Mouse (Mus musculus): ENCODE measurements at regions not wholly inside any gene's neighbourhood (a gene's known extent, or its start where the extent isn't known, plus 50 kb on each side); places are given as distances from the start of the nearest gene placed in this dataset.

- DNase-seq (ENCODE audit: low spot score) (no peak), ATAC-seq (no peak)
- 93% methylated on average over 10 of the region's 10 CpGs for WGBS
- H3K4me3 ChIP-seq (ENCODE audit: low read depth, low read length), result no peak overlapping the region
- H3K9ac ChIP-seq (ENCODE audit: low read length), result no peak overlapping the region
- no peaks in the 10 kb centered on the region for H3K9me3 ChIP-seq (replicated peaks; ENCODE audit: control insufficient read depth, low read length)
- no peaks in the 10 kb centered on the region for H3K36me3 ChIP-seq (ENCODE audit: control insufficient read depth, insufficient read depth, low read length)
- H3K27ac ChIP-seq (ENCODE audit: low read depth, low read length), result no peak overlapping the region
- no peaks in the 10 kb centered on the region for H3K4me1 ChIP-seq (ENCODE audit: control insufficient read depth, insufficient read depth, low read length)
- H3K4me2 ChIP-seq (ENCODE audit: low read length), result no peak overlapping the region
- H3K27me3 ChIP-seq (replicated peaks; ENCODE audit: control insufficient read depth, insufficient read depth, low read length), result no peaks in the 10 kb centered on the region
These were observed 1143.8 kb downstream of the 4930447A16Rik start for GRCm38 (mm10) chr15:38569011-38569640.

- DNase-seq (ENCODE audit: low spot score) (no peak), ATAC-seq (no peak)
- Histone ChIP-seq H3K9ac (ENCODE audit: low read length) (no peak overlapping the region), H3K4me3 (ENCODE audit: low read depth, low read length) (no peak overlapping the region), H3K27ac (ENCODE audit: low read depth, low read length) (no peak overlapping the region), H3K36me3 (ENCODE audit: control insufficient read depth, insufficient read depth, low read length) (no peaks in the 10 kb centered on the region), H3K9me3 (replicated peaks; ENCODE audit: control insufficient read depth, low read length) (no peaks in the 10 kb centered on the region), H3K4me2 (ENCODE audit: low read length) (no peak overlapping the region), H3K27me3 (replicated peaks; ENCODE audit: control insufficient read depth, insufficient read depth, low read length) (no peaks in the 10 kb centered on the region), H3K4me1 (ENCODE audit: control insufficient read depth, insufficient read depth, low read length) (no peaks in the 10 kb centered on the region)
- 88% methylated on average over 8 of the region's 8 CpGs for WGBS
These were observed 1144.8 kb downstream of the 4930447A16Rik start for GRCm38 (mm10) chr15:38570144-38570543.

- 69% methylated on average over 8 of the region's 8 CpGs for WGBS
- Histone ChIP-seq H3K4me2 (ENCODE audit: low read length) (no peak overlapping the region), H3K4me1 (ENCODE audit: control insufficient read depth, insufficient read depth, low read length) (no peaks in the 10 kb centered on the region), H3K27me3 (replicated peaks; ENCODE audit: control insufficient read depth, insufficient read depth, low read length) (no peaks in the 10 kb centered on the region), H3K4me3 (ENCODE audit: low read depth, low read length) (no peak overlapping the region), H3K27ac (ENCODE audit: low read depth, low read length) (no peak overlapping the region), H3K9me3 (replicated peaks; ENCODE audit: control insufficient read depth, low read length) (no peaks in the 10 kb centered on the region), H3K9ac (ENCODE audit: low read length) (no peak overlapping the region), H3K36me3 (ENCODE audit: control insufficient read depth, insufficient read depth, low read length) (no peaks in the 10 kb centered on the region)
- DNase-seq (ENCODE audit: low spot score) (no peak), ATAC-seq (no peak)
These were observed 1145.4 kb downstream of the 4930447A16Rik start for GRCm38 (mm10) chr15:38570735-38571134.

- 85% methylated on average over 4 of the region's 4 CpGs for WGBS
- no peak for ATAC-seq
- H3K4me2 ChIP-seq (ENCODE audit: low read length), result no peak overlapping the region
These were observed 1147.3 kb downstream of the 4930447A16Rik start for GRCm38 (mm10) chr15:38572652-38573051.

GRCm38 (mm10) chr15:38574447-38574846 lies 1149.1 kb downstream of the 4930447A16Rik start:
- Histone ChIP-seq H3K4me2 (ENCODE audit: low read length) (no peak overlapping the region), H3K36me3 (ENCODE audit: control insufficient read depth, insufficient read depth, low read length) (no peaks in the 10 kb centered on the region), H3K9ac (ENCODE audit: low read length) (no peak overlapping the region), H3K27me3 (replicated peaks; ENCODE audit: control insufficient read depth, insufficient read depth, low read length) (no peaks in the 10 kb centered on the region), H3K9me3 (replicated peaks; ENCODE audit: control insufficient read depth, low read length) (no peaks in the 10 kb centered on the region), H3K4me3 (ENCODE audit: low read depth, low read length) (no peak overlapping the region), H3K27ac (ENCODE audit: low read depth, low read length) (no peak overlapping the region), H3K4me1 (ENCODE audit: control insufficient read depth, insufficient read depth, low read length) (no peaks in the 10 kb centered on the region)
- DNase-seq (ENCODE audit: low spot score) (no peak), ATAC-seq (no peak)
- WGBS, result 86% methylated on average over 8 of the region's 8 CpGs

More at GRCm38 (mm10) chr15:38572652-38573051, 1147.3 kb downstream of the 4930447A16Rik start:
- Histone ChIP-seq H3K4me1 (ENCODE audit: control insufficient read depth, insufficient read depth, low read length) (no peaks in the 10 kb centered on the region), H3K27ac (ENCODE audit: low read depth, low read length) (no peak overlapping the region), H3K9me3 (replicated peaks; ENCODE audit: control insufficient read depth, low read length) (no peaks in the 10 kb centered on the region), H3K4me3 (ENCODE audit: low read depth, low read length) (no peak overlapping the region), H3K27me3 (replicated peaks; ENCODE audit: control insufficient read depth, insufficient read depth, low read length) (no peaks in the 10 kb centered on the region), H3K9ac (ENCODE audit: low read length) (no peak overlapping the region), H3K36me3 (ENCODE audit: control insufficient read depth, insufficient read depth, low read length) (no peaks in the 10 kb centered on the region)
- DNase-seq (ENCODE audit: low spot score), result no peak

GRCm38 (mm10) chr15:38575254-38575653 lies 1149.9 kb downstream of the 4930447A16Rik start:
- no peak overlapping the region for H3K4me3 ChIP-seq (ENCODE audit: low read depth, low read length)
- H3K27me3 ChIP-seq (replicated peaks; ENCODE audit: control insufficient read depth, insufficient read depth, low read length), result no peaks in the 10 kb centered on the region
- H3K4me2 ChIP-seq (ENCODE audit: low read length), result no peak overlapping the region
- no peak overlapping the region for H3K9ac ChIP-seq (ENCODE audit: low read length)
- DNase-seq (ENCODE audit: low spot score), result no peak
- no peaks in the 10 kb centered on the region for H3K36me3 ChIP-seq (ENCODE audit: control insufficient read depth, insufficient read depth, low read length)
- H3K9me3 ChIP-seq (replicated peaks; ENCODE audit: control insufficient read depth, low read length), result no peaks in the 10 kb centered on the region
- H3K27ac ChIP-seq (ENCODE audit: low read depth, low read length), result no peak overlapping the region
- no peaks in the 10 kb centered on the region for H3K4me1 ChIP-seq (ENCODE audit: control insufficient read depth, insufficient read depth, low read length)
- 80% methylated on average over 4 of the region's 4 CpGs for WGBS
- no peak for ATAC-seq

GRCm38 (mm10) chr15:38577691-38578090 lies 1152.3 kb downstream of the 4930447A16Rik start:
- no peaks in the 10 kb centered on the region for H3K36me3 ChIP-seq (ENCODE audit: control insufficient read depth, insufficient read depth, low read length)
- H3K27ac ChIP-seq (ENCODE audit: low read depth, low read length), result no peak overlapping the region
- H3K9ac ChIP-seq (ENCODE audit: low read length), result no peak overlapping the region
- no peaks in the 10 kb centered on the region for H3K27me3 ChIP-seq (replicated peaks; ENCODE audit: control insufficient read depth, insufficient read depth, low read length)
- DNase-seq (ENCODE audit: low spot score), result no peak
- H3K4me3 ChIP-seq (ENCODE audit: low read depth, low read length), result no peak overlapping the region
- no peaks in the 10 kb centered on the region for H3K4me1 ChIP-seq (ENCODE audit: control insufficient read depth, insufficient read depth, low read length)
- WGBS, result 96% methylated on average over 4 of the region's 4 CpGs
- no peak for ATAC-seq
- H3K4me2 ChIP-seq (ENCODE audit: low read length), result no peak overlapping the region
- H3K9me3 ChIP-seq (replicated peaks; ENCODE audit: control insufficient read depth, low read length), result no peaks in the 10 kb centered on the region

- no peak for DNase-seq (ENCODE audit: low spot score)
- no peak overlapping the region for H3K9ac ChIP-seq (ENCODE audit: low read length)
- WGBS, result 78% methylated on average over 4 of the region's 4 CpGs
- no peaks in the 10 kb centered on the region for H3K27me3 ChIP-seq (replicated peaks; ENCODE audit: control insufficient read depth, insufficient read depth, low read length)
- H3K9me3 ChIP-seq (replicated peaks; ENCODE audit: control insufficient read depth, low read length), result no peaks in the 10 kb centered on the region
- no peaks in the 10 kb centered on the region for H3K36me3 ChIP-seq (ENCODE audit: control insufficient read depth, insufficient read depth, low read length)
- H3K27ac ChIP-seq (ENCODE audit: low read depth, low read length), result no peak overlapping the region
- H3K4me2 ChIP-seq (ENCODE audit: low read length), result no peak overlapping the region
- no peak overlapping the region for H3K4me3 ChIP-seq (ENCODE audit: low read depth, low read length)
- no peak for ATAC-seq
- H3K4me1 ChIP-seq (ENCODE audit: control insufficient read depth, insufficient read depth, low read length), result no peaks in the 10 kb centered on the region
These were observed 1154.1 kb downstream of the 4930447A16Rik start for GRCm38 (mm10) chr15:38579481-38579880.

- no peak overlapping the region for H3K4me3 ChIP-seq (ENCODE audit: low read depth, low read length)
- ATAC-seq, result no peak
- no peaks in the 10 kb centered on the region for H3K36me3 ChIP-seq (ENCODE audit: control insufficient read depth, insufficient read depth, low read length)
- H3K4me1 ChIP-seq (ENCODE audit: control insufficient read depth, insufficient read depth, low read length), result no peaks in the 10 kb centered on the region
- H3K9me3 ChIP-seq (replicated peaks; ENCODE audit: control insufficient read depth, low read length), result no peaks in the 10 kb centered on the region
- H3K27me3 ChIP-seq (replicated peaks; ENCODE audit: control insufficient read depth, insufficient read depth, low read length), result no peaks in the 10 kb centered on the region
- H3K4me2 ChIP-seq (ENCODE audit: low read length), result no peak overlapping the region
- no peak overlapping the region for H3K27ac ChIP-seq (ENCODE audit: low read depth, low read length)
- no peak for DNase-seq (ENCODE audit: low spot score)
- 82% methylated on average over 5 of the region's 5 CpGs for WGBS
- H3K9ac ChIP-seq (ENCODE audit: low read length), result no peak overlapping the region
These were observed 1158.1 kb downstream of the 4930447A16Rik start for GRCm38 (mm10) chr15:38583500-38583899.

All from forebrain, embryonic 14.5 days (tissue).